Mouse (Mus musculus): Measurements from ENCODE around the gene Amotl1. TPM values are rescaled to one million over a fixed set of nuclear protein-coding genes. Genes with fewer than 3 reads are reported as not detected.
"Not testable (repeated sequence)": the region's sequence is repeated elsewhere in the genome, so short reads cannot be mapped to it uniquely, and the experiment has no call there.

Amotl1 gene
- polyA plus RNA-seq, 1 experiment from 2014 or later: 9.5 TPM

GRCm38 (mm10) chr9:14671965-14672364 is 27.1 kb upstream of the Amotl1 start:
- H3K9ac ChIP-seq (ENCODE audit: low read depth, low read length); H3K27ac ChIP-seq (ENCODE audit: low read depth, low read length); ATAC-seq (replicated peaks; ENCODE audit: low FRiP score); H3K4me1 ChIP-seq (replicated peaks; ENCODE audit: control insufficient read depth, insufficient read depth, low read length); H3K9me3 ChIP-seq (ENCODE audit: control insufficient read depth, low read length); H3K27me3 ChIP-seq (replicated peaks; ENCODE audit: control insufficient read depth, insufficient read depth, low read length); H3K36me3 ChIP-seq (ENCODE audit: control insufficient read depth, insufficient read depth, low read length); H3K4me3 ChIP-seq (ENCODE audit: low read depth, low read length); H3K4me2 ChIP-seq; DNase-seq (ENCODE audit: low spot score): not testable (repeated sequence)
- 55% methylated on average over 5 of the region's 5 CpGs for WGBS

- Histone ChIP-seq H3K4me3 (ENCODE audit: low read depth, low read length) (no peak overlapping the region), H3K27me3 (replicated peaks; ENCODE audit: control insufficient read depth, insufficient read depth, low read length) (no peaks in the 10 kb centered on the region), H3K9ac (ENCODE audit: low read depth, low read length) (no peak overlapping the region), H3K9me3 (ENCODE audit: control insufficient read depth, low read length) (no peaks in the 10 kb centered on the region), H3K4me2 (no peak overlapping the region), H3K27ac (ENCODE audit: low read depth, low read length) (no peak overlapping the region), H3K4me1 (replicated peaks; ENCODE audit: control insufficient read depth, insufficient read depth, low read length) (no peaks in the 10 kb centered on the region), H3K36me3 (ENCODE audit: control insufficient read depth, insufficient read depth, low read length) (no peaks in the 10 kb centered on the region)
- no peak for DNase-seq (ENCODE audit: low spot score)
- 73% methylated on average over 3 of the region's 3 CpGs for WGBS
- no peak for ATAC-seq (replicated peaks; ENCODE audit: low FRiP score)
Measured at GRCm38 (mm10) chr9:14668382-14668781, 23.5 kb upstream of the Amotl1 start.

GRCm38 (mm10) chr9:14666071-14666470 is 21.2 kb upstream of the Amotl1 start:
- Histone ChIP-seq H3K4me3 (ENCODE audit: low read depth, low read length) (no peak overlapping the region), H3K4me2 (no peak overlapping the region), H3K27me3 (replicated peaks; ENCODE audit: control insufficient read depth, insufficient read depth, low read length) (no peaks in the 10 kb centered on the region), H3K9ac (ENCODE audit: low read depth, low read length) (no peak overlapping the region), H3K36me3 (ENCODE audit: control insufficient read depth, insufficient read depth, low read length) (no peaks in the 10 kb centered on the region), H3K4me1 (replicated peaks; ENCODE audit: control insufficient read depth, insufficient read depth, low read length) (no peaks in the 10 kb centered on the region), H3K9me3 (ENCODE audit: control insufficient read depth, low read length) (no peaks in the 10 kb centered on the region), H3K27ac (ENCODE audit: low read depth, low read length) (no peak overlapping the region)
- ATAC-seq (replicated peaks; ENCODE audit: low FRiP score) (no peak), DNase-seq (ENCODE audit: low spot score) (no peak)
- 69% methylated on average over 3 of the region's 3 CpGs for WGBS

DNA sequence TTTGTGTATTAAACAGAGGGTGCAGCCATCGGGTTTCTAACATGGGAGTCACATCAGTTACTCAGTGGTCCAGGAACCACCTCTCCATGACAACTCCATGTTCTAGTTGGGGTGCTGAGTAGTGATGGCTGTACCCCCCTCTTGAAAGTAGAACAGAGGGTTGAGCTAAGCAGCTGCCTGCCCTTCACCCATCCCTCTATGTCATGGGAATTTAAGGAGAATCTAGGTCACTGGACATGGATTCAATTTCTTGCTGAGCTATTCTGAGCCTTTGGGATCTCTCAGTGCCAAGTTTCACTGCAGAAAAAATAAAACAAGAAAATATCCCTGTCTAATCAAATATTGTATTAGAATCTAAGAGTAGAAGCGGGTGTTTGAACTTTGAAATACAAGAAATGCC is 18.7 kb upstream of the Amotl1 start:
- Histone ChIP-seq H3K4me2 (no peak overlapping the region), H3K27me3 (replicated peaks; ENCODE audit: control insufficient read depth, insufficient read depth, low read length) (no peaks in the 10 kb centered on the region), H3K27ac (ENCODE audit: low read depth, low read length) (no peak overlapping the region), H3K4me1 (replicated peaks; ENCODE audit: control insufficient read depth, insufficient read depth, low read length) (no peaks in the 10 kb centered on the region), H3K4me3 (ENCODE audit: low read depth, low read length) (no peak overlapping the region), H3K9ac (ENCODE audit: low read depth, low read length) (no peak overlapping the region), H3K9me3 (ENCODE audit: control insufficient read depth, low read length) (no peaks in the 10 kb centered on the region), H3K36me3 (ENCODE audit: control insufficient read depth, insufficient read depth, low read length) (no peaks in the 10 kb centered on the region)
- DNase-seq (ENCODE audit: low spot score) (no peak), ATAC-seq (replicated peaks; ENCODE audit: low FRiP score) (no peak)
- 82% methylated on average over 2 of the region's 2 CpGs for WGBS

DNA sequence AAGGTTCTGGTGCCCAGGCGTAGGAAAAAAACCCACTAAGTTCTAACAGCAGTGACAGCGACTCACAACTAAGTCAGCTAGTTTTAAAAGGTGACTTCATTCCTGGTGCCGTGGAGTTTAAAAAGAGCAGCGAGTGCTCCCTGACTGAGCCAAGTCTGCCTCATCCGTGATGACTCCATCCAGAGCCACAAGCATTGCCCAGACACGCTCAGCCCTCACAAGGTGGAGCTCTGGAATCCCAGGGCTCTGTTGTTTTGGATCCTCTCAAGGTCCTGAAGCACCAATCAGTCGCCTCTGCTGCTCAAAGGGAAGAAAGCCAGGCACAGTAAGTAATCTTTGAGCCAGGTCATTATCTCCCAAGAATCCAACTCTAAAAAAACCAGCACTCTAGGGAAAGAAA is 18.0 kb upstream of the Amotl1 start:
- no peak overlapping the region for H3K4me3 ChIP-seq (ENCODE audit: low read depth, low read length)
- H3K9ac ChIP-seq (ENCODE audit: low read depth, low read length): no peak overlapping the region
- H3K4me2 ChIP-seq: no peak overlapping the region
- no peak overlapping the region for H3K27ac ChIP-seq (ENCODE audit: low read depth, low read length)
- H3K36me3 ChIP-seq (ENCODE audit: control insufficient read depth, insufficient read depth, low read length): no peaks in the 10 kb centered on the region
- no peaks in the 10 kb centered on the region for H3K27me3 ChIP-seq (replicated peaks; ENCODE audit: control insufficient read depth, insufficient read depth, low read length)
- ATAC-seq (replicated peaks; ENCODE audit: low FRiP score) (no peak), DNase-seq (ENCODE audit: low spot score) (no peak)
- 66% methylated on average over 7 of the region's 7 CpGs for WGBS
- no peaks in the 10 kb centered on the region for H3K4me1 ChIP-seq (replicated peaks; ENCODE audit: control insufficient read depth, insufficient read depth, low read length)
- H3K9me3 ChIP-seq (ENCODE audit: control insufficient read depth, low read length): no peaks in the 10 kb centered on the region

GRCm38 (mm10) chr9:14662138-14662537 is 17.3 kb upstream of the Amotl1 start:
- DNase-seq (ENCODE audit: low spot score): no peak
- no peak overlapping the region for H3K27ac ChIP-seq (ENCODE audit: low read depth, low read length)
- WGBS: 76% methylated on average over 9 of the region's 9 CpGs

DNA sequence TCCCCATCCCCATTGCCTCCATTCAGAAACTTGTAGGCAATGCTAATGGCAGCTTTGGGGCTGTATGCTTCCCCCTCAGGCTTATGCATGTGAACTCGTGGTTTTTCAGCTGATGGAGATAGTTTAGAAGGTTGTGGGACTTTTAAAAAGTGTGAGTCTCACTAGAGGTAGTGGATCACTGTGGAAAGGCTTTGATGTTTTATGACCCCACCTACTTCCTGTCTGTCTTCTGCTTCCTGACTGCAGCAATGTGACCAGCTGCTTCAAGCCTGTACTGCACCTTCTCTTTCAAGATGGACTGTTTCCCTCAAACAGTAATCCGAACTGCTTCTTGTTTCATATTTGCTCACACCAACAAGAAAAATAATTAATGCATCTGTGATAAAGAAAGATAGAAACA is 13.1 kb upstream of the Amotl1 start:
- no peak for DNase-seq (ENCODE audit: low spot score)
- Histone ChIP-seq H3K27ac (ENCODE audit: low read depth, low read length) (no peak overlapping the region), H3K4me1 (replicated peaks; ENCODE audit: control insufficient read depth, insufficient read depth, low read length) (no peaks in the 10 kb centered on the region), H3K9me3 (ENCODE audit: control insufficient read depth, low read length) (no peaks in the 10 kb centered on the region), H3K36me3 (ENCODE audit: control insufficient read depth, insufficient read depth, low read length) (no peaks in the 10 kb centered on the region), H3K4me3 (ENCODE audit: low read depth, low read length) (no peak overlapping the region), H3K9ac (ENCODE audit: low read depth, low read length) (no peak overlapping the region), H3K27me3 (replicated peaks; ENCODE audit: control insufficient read depth, insufficient read depth, low read length) (no peaks in the 10 kb centered on the region), H3K4me2 (no peak overlapping the region)
- WGBS: 36% methylated on average over 2 of the region's 2 CpGs
- ATAC-seq (replicated peaks; ENCODE audit: low FRiP score): no peak

More at GRCm38 (mm10) chr9:14662138-14662537, 17.3 kb upstream of the Amotl1 start:
- no peak overlapping the region for H3K4me2 ChIP-seq
- H3K4me3 ChIP-seq (ENCODE audit: low read depth, low read length): no peak overlapping the region
- no peaks in the 10 kb centered on the region for H3K27me3 ChIP-seq (replicated peaks; ENCODE audit: control insufficient read depth, insufficient read depth, low read length)
- no peak overlapping the region for H3K9ac ChIP-seq (ENCODE audit: low read depth, low read length)
- no peaks in the 10 kb centered on the region for H3K4me1 ChIP-seq (replicated peaks; ENCODE audit: control insufficient read depth, insufficient read depth, low read length)
- H3K9me3 ChIP-seq (ENCODE audit: control insufficient read depth, low read length): no peaks in the 10 kb centered on the region
- no peaks in the 10 kb centered on the region for H3K36me3 ChIP-seq (ENCODE audit: control insufficient read depth, insufficient read depth, low read length)
- ATAC-seq (replicated peaks; ENCODE audit: low FRiP score): no peak

GRCm38 (mm10) chr9:14654010-14654409 is 9.2 kb upstream of the Amotl1 start:
- H3K9ac ChIP-seq (ENCODE audit: low read depth, low read length): no peak overlapping the region
- H3K36me3 ChIP-seq (ENCODE audit: control insufficient read depth, insufficient read depth, low read length): no peaks in the 10 kb centered on the region
- H3K4me1 ChIP-seq (replicated peaks; ENCODE audit: control insufficient read depth, insufficient read depth, low read length): no peaks in the 10 kb centered on the region
- H3K27me3 ChIP-seq (replicated peaks; ENCODE audit: control insufficient read depth, insufficient read depth, low read length): no peaks in the 10 kb centered on the region
- ATAC-seq (replicated peaks; ENCODE audit: low FRiP score): no peak
- no peaks in the 10 kb centered on the region for H3K9me3 ChIP-seq (ENCODE audit: control insufficient read depth, low read length)
- H3K4me3 ChIP-seq (ENCODE audit: low read depth, low read length): no peak overlapping the region
- no peak overlapping the region for H3K27ac ChIP-seq (ENCODE audit: low read depth, low read length)
- WGBS: 74% methylated on average over 2 of the region's 2 CpGs
- no peak overlapping the region for H3K4me2 ChIP-seq
- no peak for DNase-seq (ENCODE audit: low spot score)

DNA sequence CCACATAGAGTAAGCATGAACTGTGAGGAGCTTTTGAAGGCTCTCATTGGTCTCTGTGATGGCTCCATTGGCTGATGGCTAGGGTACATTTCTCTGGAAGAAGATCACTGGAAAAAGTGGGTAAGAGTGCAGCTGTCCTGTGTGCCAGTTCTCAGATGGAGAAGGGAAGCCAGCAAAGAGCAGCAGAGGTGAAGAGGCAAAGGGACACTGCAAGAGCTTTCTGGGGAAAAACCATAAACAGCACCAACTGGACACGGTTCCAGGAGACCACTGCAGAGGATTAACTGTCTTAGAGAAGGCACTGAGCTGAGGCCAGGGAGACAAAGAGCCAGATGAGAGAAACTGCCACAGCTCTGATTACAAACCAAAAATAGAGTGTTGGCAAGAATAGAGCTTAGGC is 7.9 kb upstream of the Amotl1 start:
- H3K4me2 ChIP-seq: no peak overlapping the region
- no peaks in the 10 kb centered on the region for H3K27me3 ChIP-seq (replicated peaks; ENCODE audit: control insufficient read depth, insufficient read depth, low read length)
- H3K9ac ChIP-seq (ENCODE audit: low read depth, low read length): no peak overlapping the region
- DNase-seq (ENCODE audit: low spot score) (no peak), ATAC-seq (replicated peaks; ENCODE audit: low FRiP score) (no peak)
- WGBS: 69% methylated on average over 1 of the region's 1 CpGs
- H3K36me3 ChIP-seq (ENCODE audit: control insufficient read depth, insufficient read depth, low read length): no peaks in the 10 kb centered on the region
- H3K9me3 ChIP-seq (ENCODE audit: control insufficient read depth, low read length): no peaks in the 10 kb centered on the region
- H3K4me3 ChIP-seq (ENCODE audit: low read depth, low read length): no peak overlapping the region
- no peaks in the 10 kb centered on the region for H3K4me1 ChIP-seq (replicated peaks; ENCODE audit: control insufficient read depth, insufficient read depth, low read length)
- no peak overlapping the region for H3K27ac ChIP-seq (ENCODE audit: low read depth, low read length)
